Mouse (Mus musculus): ENCODE measurements around the gene Gm18336. TPM values are rescaled to one million over a fixed set of nuclear protein-coding genes. Genes with fewer than 3 reads are reported as not detected.

The Gm18336 gene
- 0.19 TPM for polyA plus RNA-seq (2015; fragmentation: Illumina TruSeq; extraction: RNeasy Lipid Tissue Mini Kit (QIAGEN cat#74804); ENCODE audit: low read depth, low replicate concordance)

GRCm38 (mm10) chrX:73398636-73399035 is at the start of gene Gm18336:
TSS of gene Gm18336 (minus strand) at chrX:73398736.

GRCm38 (mm10) chrX:73435252-73435651 is 36.7 kb upstream of the Gm18336 start, which contains the start of gene Trex2:
TSS of gene Trex2 (minus strand) at chrX:73435344.

GRCm38 (mm10) chrX:73410880-73411517 is 12.5 kb upstream of the Gm18336 start, which contains the start of gene Zfp92:
TSS of gene Zfp92 (plus strand) at chrX:73411096.

Other genes with a start within 250 kb of the Gm18336 start
- gene Xlr5b, start 249.9 kb downstream of the Gm18336 start, polyA plus RNA-seq (2015; fragmentation: Illumina TruSeq; extraction: RNeasy Lipid Tissue Mini Kit (QIAGEN cat#74804); ENCODE audit: low read depth, low replicate concordance), result not detected
- gene DXBay18, start 249.3 kb downstream of the Gm18336 start, polyA plus RNA-seq (2015; fragmentation: Illumina TruSeq; extraction: RNeasy Lipid Tissue Mini Kit (QIAGEN cat#74804); ENCODE audit: low read depth, low replicate concordance), result 0.70 TPM
- not detected for gene Spin2d, start 221.7 kb downstream of the Gm18336 start, polyA plus RNA-seq (2015; fragmentation: Illumina TruSeq; extraction: RNeasy Lipid Tissue Mini Kit (QIAGEN cat#74804); ENCODE audit: low read depth, low replicate concordance)
- gene Xlr3b, start 206.5 kb downstream of the Gm18336 start, polyA plus RNA-seq (2015; fragmentation: Illumina TruSeq; extraction: RNeasy Lipid Tissue Mini Kit (QIAGEN cat#74804); ENCODE audit: low read depth, low replicate concordance), result 1.9 TPM
- gene Xlr4b, start 184.4 kb downstream of the Gm18336 start, polyA plus RNA-seq (2015; fragmentation: Illumina TruSeq; extraction: RNeasy Lipid Tissue Mini Kit (QIAGEN cat#74804); ENCODE audit: low read depth, low replicate concordance), result 0.74 TPM
- gene F8a, start 170.4 kb downstream of the Gm18336 start, polyA plus RNA-seq (2015; fragmentation: Illumina TruSeq; extraction: RNeasy Lipid Tissue Mini Kit (QIAGEN cat#74804); ENCODE audit: low read depth, low replicate concordance), result 14.6 TPM
- not detected for gene Xlr4c, start 155.6 kb downstream of the Gm18336 start, polyA plus RNA-seq (2015; fragmentation: Illumina TruSeq; extraction: RNeasy Lipid Tissue Mini Kit (QIAGEN cat#74804); ENCODE audit: low read depth, low replicate concordance)
- gene Xlr3c, start 133.3 kb downstream of the Gm18336 start, polyA plus RNA-seq (2015; fragmentation: Illumina TruSeq; extraction: RNeasy Lipid Tissue Mini Kit (QIAGEN cat#74804); ENCODE audit: low read depth, low replicate concordance), result not detected
- gene Xlr5a, start 105.8 kb downstream of the Gm18336 start, polyA plus RNA-seq (2015; fragmentation: Illumina TruSeq; extraction: RNeasy Lipid Tissue Mini Kit (QIAGEN cat#74804); ENCODE audit: low read depth, low replicate concordance), result not detected
- not detected for gene Xlr5c, start 105.8 kb downstream of the Gm18336 start, polyA plus RNA-seq (2015; fragmentation: Illumina TruSeq; extraction: RNeasy Lipid Tissue Mini Kit (QIAGEN cat#74804); ENCODE audit: low read depth, low replicate concordance)
- not detected for gene Gm45015, start 61.9 kb downstream of the Gm18336 start, polyA plus RNA-seq (2015; fragmentation: Illumina TruSeq; extraction: RNeasy Lipid Tissue Mini Kit (QIAGEN cat#74804); ENCODE audit: low read depth, low replicate concordance)
- gene Zfp275, start 56.1 kb downstream of the Gm18336 start, polyA plus RNA-seq (2015; fragmentation: Illumina TruSeq; extraction: RNeasy Lipid Tissue Mini Kit (QIAGEN cat#74804); ENCODE audit: low read depth, low replicate concordance), result 13.9 TPM
- gene Zfp92, start 12.4 kb upstream of the Gm18336 start, polyA plus RNA-seq (2015; fragmentation: Illumina TruSeq; extraction: RNeasy Lipid Tissue Mini Kit (QIAGEN cat#74804); ENCODE audit: low read depth, low replicate concordance), result 2.3 TPM
- gene Trex2, start 36.6 kb upstream of the Gm18336 start, polyA plus RNA-seq (2015; fragmentation: Illumina TruSeq; extraction: RNeasy Lipid Tissue Mini Kit (QIAGEN cat#74804); ENCODE audit: low read depth, low replicate concordance), result not detected
- 12.0 TPM for gene Haus7, start 60.3 kb upstream of the Gm18336 start, polyA plus RNA-seq (2015; fragmentation: Illumina TruSeq; extraction: RNeasy Lipid Tissue Mini Kit (QIAGEN cat#74804); ENCODE audit: low read depth, low replicate concordance)
- gene Bgn, start 84.9 kb upstream of the Gm18336 start, polyA plus RNA-seq (2015; fragmentation: Illumina TruSeq; extraction: RNeasy Lipid Tissue Mini Kit (QIAGEN cat#74804); ENCODE audit: low read depth, low replicate concordance), result 13.7 TPM
- gene Atp2b3, start 104.3 kb upstream of the Gm18336 start, polyA plus RNA-seq (2015; fragmentation: Illumina TruSeq; extraction: RNeasy Lipid Tissue Mini Kit (QIAGEN cat#74804); ENCODE audit: low read depth, low replicate concordance), result 55.4 TPM
- gene Dusp9, start 240.7 kb upstream of the Gm18336 start, polyA plus RNA-seq (2015; fragmentation: Illumina TruSeq; extraction: RNeasy Lipid Tissue Mini Kit (QIAGEN cat#74804); ENCODE audit: low read depth, low replicate concordance), result 0.68 TPM

All from brain, adult 10 weeks (tissue).